Mouse (Mus musculus) liver, embryonic 14.5 days (tissue): ENCODE data around the gene Zrsr1. TPM values are rescaled to one million over a fixed set of nuclear protein-coding genes. Genes with fewer than 3 reads are reported as not detected.

ENCODE experiments used
- ATAC-seq: fragments of 200-750 bp; cut with Nextera tagmentation; 2 replicates; pipeline ENCODE4 v1.8.0; 2017; ENCODE audit warnings: moderate number of reproducible peaks, mild to moderate bottlenecking, moderate library complexity; ENCODE audit not compliant: insufficient read depth
- DNase-seq, 3 experiments: peaks; one replicate each; pipeline ENCODE4 v3.0.0-alpha.2; 2012 to 2013; ENCODE audit warnings: low read depth in 3 of 3, low spot score in 3 of 3
- H3K27ac ChIP-seq: fragments of 300-500 bp; sonication (generic); 2 replicates; pipeline ENCODE4 v1.5.1; 2014; ENCODE audit warnings: moderate library complexity, mild to moderate bottlenecking, control low read depth, inconsistent platforms
- H3K27me3 ChIP-seq: fragments of 300-500 bp; sonication (generic); 2 replicates; pipeline ENCODE4 v1.6.1; 2014; ENCODE audit warnings: mild to moderate bottlenecking, low read length, moderate library complexity; ENCODE audit not compliant: control insufficient read depth, insufficient read depth
- H3K36me3 ChIP-seq: fragments of 300-500 bp; sonication (generic); replicated peaks from 2 replicates; pipeline ENCODE4 v1.6.1; 2014; ENCODE audit warnings: low read depth; ENCODE audit not compliant: control insufficient read depth, insufficient read depth
- H3K4me1 ChIP-seq, 2 experiments: fragments of 200-500 bp in 1 of 2; fragments of 300-500 bp in 1 of 2; sonication (generic) in 1 of 2; replicated peaks; 2 replicates each; pipeline ENCODE4 v1.6.1; 2012 to 2014; ENCODE audit warnings: antibody characterized with exemption in 1 of 2, inconsistent platforms in 1 of 2, low read length in 1 of 2; ENCODE audit not compliant: control insufficient read depth in 2 of 2, insufficient read depth in 2 of 2
- H3K4me2 ChIP-seq: fragments of 300-500 bp; sonication (generic); 2 replicates; pipeline ENCODE4 v1.6.1; 2014; ENCODE audit warnings: low read depth, mild to moderate bottlenecking, control low read depth, moderate library complexity
- H3K4me3 ChIP-seq, 2 experiments: fragments of 200-500 bp in 1 of 2; fragments of 300-500 bp in 1 of 2; sonication (generic) in 1 of 2; 2 replicates each; pipeline ENCODE4 v1.5.1; 2012 to 2014; ENCODE audit warnings: low read depth in 2 of 2, low read length in 2 of 2, mild to moderate bottlenecking in 2 of 2, control low read depth in 1 of 2, inconsistent platforms in 1 of 2, moderate library complexity in 1 of 2; ENCODE audit not compliant: insufficient read depth in 1 of 2
- H3K9ac ChIP-seq: fragments of 300-500 bp; sonication (generic); replicated peaks from 2 replicates; pipeline ENCODE4 v1.6.1; 2014; ENCODE audit warnings: mild to moderate bottlenecking, control low read depth, moderate library complexity
- H3K9me3 ChIP-seq: fragments of 300-500 bp; sonication (generic); 2 replicates; pipeline ENCODE4 v1.6.1; 2016; ENCODE audit warnings: low read length, mixed read lengths; ENCODE audit not compliant: control insufficient read depth
- CTCF ChIP-seq: IDR thresholded peaks from 2 replicates; pipeline ENCODE4 v1.5.1; 2016; ENCODE audit warnings: antibody characterized with exemption, low read depth, control low read depth
- EP300 ChIP-seq: IDR thresholded peaks from 2 replicates; pipeline ENCODE4 v1.6.1; 2016; ENCODE audit warnings: antibody characterized with exemption, low read depth
- WGBS: fragments of 180-500 bp; shearing (Covaris S2); extraction: QIAGEN DNeasy Blood & Tissue Kit; methylation state at CpG from one replicate; pipeline ENCODE4 v1.1.7; 2014; ENCODE audit not compliant: insufficient replicate concordance; 5-methylcytosine and 5-hydroxymethylcytosine counted together
- polyA plus RNA-seq, 2 experiments: library from polyadenylated mRNA; depleted of rRNA in 1 of 2; stranded (reverse) in 1 of 2; unstranded in 1 of 2; fragments of >200 nt; fragmentation: Nextera tagmentation in 1 of 2; extraction: Ambion mirVana in 1 of 2; gene quantifications; 2 replicates each; pipeline versions ENCODE4 v1.2.1 to v1.2.3; 2012 to 2014

Gene Zrsr1
- polyA plus RNA-seq, 2 experiments: 1.8 to 12.6 TPM

GRCm38 (mm10) chr11:22931320-22931905, 40.4 kb upstream of the Zrsr1 start:
- TF ChIP-seq EP300: no peak
- no peak for TF ChIP-seq CTCF
- Histone ChIP-seq H3K4me1 (peaks cover 7 to 27% of the 10 kb centered on the region in 2 experiments; a peak in 3 of 4 replicates), H3K27ac (no peak overlapping the region), H3K9ac (no peak overlapping the region), H3K4me2 (no peak overlapping the region), H3K4me3 (no peak overlapping the region), H3K9me3 (no peaks in the 10 kb centered on the region), H3K36me3 (no peaks in the 10 kb centered on the region), H3K27me3 (no peaks in the 10 kb centered on the region)
- ATAC-seq (no peak), DNase-seq (peak in 1 of 3 experiments; percentile 42)
- 35% methylated on average over 2 of the region's 2 CpGs for WGBS

GRCm38 (mm10) chr11:22932167-22932566, 39.6 kb upstream of the Zrsr1 start:
- ATAC-seq (peak; percentile 52; the same call in 1 of the 2 replicates), DNase-seq (no peak)
- H3K27ac ChIP-seq: no peak overlapping the region
- no peak overlapping the region for H3K4me2 ChIP-seq
- no peaks in the 10 kb centered on the region for H3K36me3 ChIP-seq
- no peaks in the 10 kb centered on the region for H3K9me3 ChIP-seq
- no peaks in the 10 kb centered on the region for H3K27me3 ChIP-seq
- H3K4me1 ChIP-seq: peaks cover 7 to 27% of the 10 kb centered on the region in 2 experiments; a peak in 3 of 4 replicates
- no peak overlapping the region for H3K4me3 ChIP-seq
- TF ChIP-seq CTCF (no peak), EP300 (0 out of 2 replicates have a peak, but pooled peaks have one; percentile 12)
- no peak overlapping the region for H3K9ac ChIP-seq

GRCm38 (mm10) chr11:22936446-22937125, 35.2 kb upstream of the Zrsr1 start:
- TF ChIP-seq EP300 (no peak), CTCF (no peak)
- no peak overlapping the region for H3K4me3 ChIP-seq
- H3K9ac ChIP-seq: no peak overlapping the region
- no peak overlapping the region for H3K27ac ChIP-seq
- DNase-seq (no peak), ATAC-seq (no peak)
- H3K27me3 ChIP-seq: no peaks in the 10 kb centered on the region
- H3K9me3 ChIP-seq: no peaks in the 10 kb centered on the region
- peaks cover 7 to 13% of the 10 kb centered on the region in 2 experiments; a peak in 3 of 4 replicates for H3K4me1 ChIP-seq
- WGBS: 39% methylated on average over 5 of the region's 5 CpGs
- H3K36me3 ChIP-seq: no peaks in the 10 kb centered on the region
- H3K4me2 ChIP-seq: no peak overlapping the region

GRCm38 (mm10) chr11:22937716-22938316, 34.0 kb upstream of the Zrsr1 start:
- H3K4me1 ChIP-seq: peaks cover 0 to 2% of the 10 kb centered on the region in 2 experiments; a peak in 2 of 4 replicates
- H3K4me3 ChIP-seq: no peak overlapping the region
- H3K9ac ChIP-seq: no peak overlapping the region
- TF ChIP-seq CTCF: no peak
- no peak for TF ChIP-seq EP300
- H3K9me3 ChIP-seq: no peaks in the 10 kb centered on the region
- H3K27ac ChIP-seq: no peak overlapping the region
- no peak for ATAC-seq
- no peaks in the 10 kb centered on the region for H3K36me3 ChIP-seq
- DNase-seq: no peak
- WGBS: 82% methylated on average over 4 of the region's 4 CpGs
- H3K27me3 ChIP-seq: no peaks in the 10 kb centered on the region
- no peak overlapping the region for H3K4me2 ChIP-seq

GRCm38 (mm10) chr11:22938983-22939382, 32.8 kb upstream of the Zrsr1 start:
- Histone ChIP-seq H3K36me3 (no peaks in the 10 kb centered on the region), H3K27ac (no peak overlapping the region), H3K9ac (no peak overlapping the region), H3K4me2 (no peak overlapping the region), H3K4me3 (no peak overlapping the region), H3K27me3 (no peaks in the 10 kb centered on the region), H3K9me3 (no peaks in the 10 kb centered on the region), H3K4me1 (no peaks in the 10 kb centered on the region; a peak in 1 of 4 replicates)
- no peak for TF ChIP-seq CTCF
- no peak for TF ChIP-seq EP300
- no peak for DNase-seq
- no peak for ATAC-seq
- WGBS: 46% methylated on average over 2 of the region's 2 CpGs
